Mouse (Mus musculus): ENCODE data around the gene Vmn2r87.
"Not testable (repeated sequence)": the region's sequence is repeated elsewhere in the genome, so short reads cannot be mapped to it uniquely, and the experiment has no call there.

DNA sequence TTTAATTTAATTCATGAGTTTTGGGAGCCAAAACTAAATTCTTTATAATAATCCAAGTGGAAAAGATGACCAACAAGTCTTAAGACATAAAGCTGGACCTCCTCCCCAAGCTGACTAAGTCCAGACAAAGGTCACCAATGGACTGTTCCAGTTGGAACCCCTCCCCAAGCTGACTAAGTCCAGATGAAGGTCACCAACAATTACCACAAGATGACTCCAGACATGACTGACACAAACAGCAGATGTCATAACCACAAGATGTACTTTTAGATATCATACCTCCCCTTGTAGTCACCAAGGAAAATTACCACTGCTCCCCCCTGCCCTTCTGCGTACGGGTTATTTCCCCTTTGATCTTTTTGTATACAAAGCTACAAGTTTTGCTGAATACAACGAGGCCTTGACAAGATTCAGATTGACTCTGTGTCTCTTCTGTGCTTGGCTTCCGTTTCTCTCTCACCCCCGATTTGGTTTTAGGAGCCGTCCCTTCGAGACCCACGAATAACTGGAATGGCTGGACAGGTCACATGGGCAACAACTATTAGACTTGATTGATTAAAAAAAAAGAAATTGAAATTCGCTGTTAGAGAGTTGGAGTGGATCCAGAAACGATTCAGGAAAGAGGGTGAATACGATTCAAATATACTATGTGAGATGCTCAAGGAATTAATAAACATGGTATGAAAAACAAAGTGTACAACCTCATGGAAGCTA lies 62.9 kb downstream of the Vmn2r87 start:
- TF ChIP-seq MAFK (IDR thresholded peaks at IDR 0.05; ENCODE audit: insufficient read depth, low read depth, low read length); ZNF384 (IDR thresholded peaks at IDR 0.05; ENCODE audit: low read depth, low read length); CHD2 (IDR thresholded peaks at IDR 0.05; ENCODE audit: low read depth, low read length): not testable (repeated sequence)

Measured in ES-E14 (cell line).